In genomic region chr13:24564706-24565105, GRCm38 (mm10) we compare ENCODE assay signal across 10 mouse cellular contexts. TPM values are rescaled to one million over a fixed set of nuclear protein-coding genes. Genes with fewer than 3 reads are reported as not detected.
DNase-seq lines count a peak whose midpoint lies in the region; ATAC-seq and TF ChIP-seq lines count a peak whose summit lies in the region.
"Had no signal": no experiment of that assay in that cellular context is flagged by ENCODE, and none has a peak within 500 bp of the region (broad histone marks: within the 10 kb centered on the region; RNA-seq: fewer than 3 reads in every experiment).

No protein-coding gene starts in this region.

- TF ChIP-seq EP300 in lung, postnatal 0 days (IDR thresholded peaks at IDR 0.05) = no peak

- no peak for DNase-seq in heart, postnatal 36 days
- no peak for DNase-seq in lung, postnatal 0 days (ENCODE audit: low spot score)
- no peak for DNase-seq in lung, postnatal 36 days
- DNase-seq in ovary, postnatal 36 days (ENCODE audit: low spot score) = no peak
- no peak for DNase-seq in embryo, embryonic 9.5 days (ENCODE audit: extremely low spot score)
- DNase-seq: cerebellum, adult 9-10 months; spleen, adult 18-20 months had no signal

- H3K9me3 ChIP-seq in heart, embryonic 15.5 days (replicated peaks) = no peaks in the 10 kb centered on the region
- no peaks in the 10 kb centered on the region for H3K9me3 ChIP-seq in lung, postnatal 0 days (ENCODE audit: low read length)
- no peaks in the 10 kb centered on the region for H3K9me3 ChIP-seq in intestine, embryonic 16.5 days (ENCODE audit: control insufficient read depth, low read length)
- no peaks in the 10 kb centered on the region for H3K9me3 ChIP-seq in stomach, embryonic 16.5 days (replicated peaks; ENCODE audit: control insufficient read depth, low read length)

- 42% methylated on average over 8 of the region's 8 CpGs for WGBS in heart, embryonic 15.5 days
- WGBS in lung, postnatal 0 days = 48% methylated on average over 8 of the region's 8 CpGs
- WGBS in intestine, embryonic 16.5 days = 78% methylated on average over 8 of the region's 8 CpGs
- 73% methylated on average over 8 of the region's 8 CpGs for WGBS in stomach, embryonic 16.5 days

- intact Hi-C loops in heart, postnatal 36 days (cut with DNase I) = loop anchor here (5.0 kb wide), 1 partner anchor 53 kb away; no protein-coding TSS in a partner anchor

- ATAC-seq in heart, embryonic 15.5 days (replicated peaks; ENCODE audit: insufficient number of reproducible peaks, insufficient read depth, low FRiP score, low read depth) = no peak
- ATAC-seq in lung, postnatal 0 days = no peak
- no peak for ATAC-seq in intestine, embryonic 16.5 days
- ATAC-seq in stomach, embryonic 16.5 days (ENCODE audit: insufficient read depth, low FRiP score) = no peak

- no peak overlapping the region for H3K4me3 ChIP-seq in heart, embryonic 15.5 days
- H3K4me3 ChIP-seq in lung, postnatal 0 days (ENCODE audit: low read depth, low read length) = no peak overlapping the region
- no peak overlapping the region for H3K4me3 ChIP-seq in intestine, embryonic 16.5 days (ENCODE audit: low read length)
- H3K4me3 ChIP-seq in stomach, embryonic 16.5 days (replicated peaks; ENCODE audit: low read length) = no peak overlapping the region

- H3K27me3 ChIP-seq in heart, embryonic 15.5 days = no peaks in the 10 kb centered on the region
- H3K27me3 ChIP-seq in lung, postnatal 0 days (replicated peaks; ENCODE audit: insufficient read depth, low read length) = no peaks in the 10 kb centered on the region
- H3K27me3 ChIP-seq in intestine, embryonic 16.5 days (replicated peaks; ENCODE audit: control insufficient read depth, insufficient read depth, low read length) = no peaks in the 10 kb centered on the region
- no peaks in the 10 kb centered on the region for H3K27me3 ChIP-seq in stomach, embryonic 16.5 days (ENCODE audit: control insufficient read depth, insufficient read depth, low read length)

- peaks cover 39% of the 10 kb centered on the region for H3K4me1 ChIP-seq in heart, embryonic 15.5 days (replicated peaks)
- H3K4me1 ChIP-seq in lung, postnatal 0 days (ENCODE audit: insufficient read depth, low read depth, low read length) = peaks cover 19% of the 10 kb centered on the region; the same call in 1 of the 2 replicates
- H3K4me1 ChIP-seq in intestine, embryonic 16.5 days (ENCODE audit: control insufficient read depth, insufficient read depth, low read length) = peaks cover 13% of the 10 kb centered on the region
- peaks cover 29% of the 10 kb centered on the region for H3K4me1 ChIP-seq in stomach, embryonic 16.5 days (ENCODE audit: control insufficient read depth, insufficient read depth, low read length)

- H3K4me2 ChIP-seq in heart, embryonic 15.5 days = no peak overlapping the region
- H3K4me2 ChIP-seq in lung, postnatal 0 days (replicated peaks; ENCODE audit: low read depth, low read length) = no peak overlapping the region
- H3K4me2 ChIP-seq in intestine, embryonic 16.5 days (ENCODE audit: low read depth, low read length) = no peak overlapping the region
- H3K4me2 ChIP-seq in stomach, embryonic 16.5 days (ENCODE audit: low read depth, low read length) = no peak overlapping the region

- no peaks in the 10 kb centered on the region for H3K36me3 ChIP-seq in heart, embryonic 15.5 days
- no peaks in the 10 kb centered on the region for H3K36me3 ChIP-seq in lung, postnatal 0 days (ENCODE audit: insufficient read depth, low read length)
- H3K36me3 ChIP-seq in intestine, embryonic 16.5 days (ENCODE audit: control insufficient read depth, insufficient read depth, low read length) = no peaks in the 10 kb centered on the region
- no peaks in the 10 kb centered on the region for H3K36me3 ChIP-seq in stomach, embryonic 16.5 days (ENCODE audit: control insufficient read depth, insufficient read depth, low read length)

- H3K27ac ChIP-seq in heart, embryonic 15.5 days = peak overlapping the region; percentile 96
- H3K27ac ChIP-seq in lung, postnatal 0 days (ENCODE audit: low read length) = peak overlapping the region; percentile 34
- peak overlapping the region; percentile 82 for H3K27ac ChIP-seq in intestine, embryonic 16.5 days (ENCODE audit: low read length)
- H3K27ac ChIP-seq in stomach, embryonic 16.5 days (ENCODE audit: low read length) = peak overlapping the region; percentile 97

- H3K9ac ChIP-seq in heart, embryonic 15.5 days = 0 out of 2 replicates have a peak overlapping the region, but pooled peaks have one; percentile 19
- no peak overlapping the region for H3K9ac ChIP-seq in lung, postnatal 0 days (replicated peaks; ENCODE audit: low read depth)
- H3K9ac ChIP-seq in intestine, embryonic 16.5 days (ENCODE audit: low read depth, low read length) = no peak overlapping the region
- H3K9ac ChIP-seq in stomach, embryonic 16.5 days (ENCODE audit: low read length) = no peak overlapping the region

- no peak for TF ChIP-seq CTCF in lung, postnatal 0 days (IDR thresholded peaks at IDR 0.05)

RNA-seq across cellular contexts. Expression of gene Ripor2, which starts 17.3 kb away (rescaled TPM):
- 14.5 and 16.0 TPM in 2 replicates for polyA plus RNA-seq in heart, embryonic 15.5 days (2015; fragmentation: Nextera tagmentation; extraction: Ambion mirVana)
- 1 to 10 TPM; 5.7 to 5.9 TPM for total RNA-seq in heart, postnatal 36 days (2021)
- 3.1 and 3.9 TPM in 2 replicates for polyA plus RNA-seq in lung, postnatal 0 days (2015; fragmentation: Nextera tagmentation; extraction: Ambion mirVana)
- polyA plus RNA-seq in intestine, embryonic 16.5 days (2015; fragmentation: Nextera tagmentation; extraction: Ambion mirVana) = 1.5 and 1.7 TPM in 2 replicates
- polyA plus RNA-seq in stomach, embryonic 16.5 days (2015; fragmentation: Nextera tagmentation; extraction: Ambion mirVana) = 3.6 and 4.3 TPM in 2 replicates

Comparison
In these comparisons a context has a peak if more than half of its experiments do, and no peak if none do; other contexts are left out.
1. H3K27ac ChIP-seq: peak in every context shown above with its lines; median percentile 97 in stomach, embryonic 16.5 days; 96 in heart, embryonic 15.5 days; 82 in intestine, embryonic 16.5 days; 34 in lung, postnatal 0 days.